Mouse (Mus musculus) frontal cortex, adult (tissue): ENCODE measurements around the gene Hpcal1.

ENCODE experiments used
- ATAC-seq: cut with Nextera tagmentation; 2 replicates; pipeline ENCODE4 v1.9.2; 2017; ENCODE audit warnings: mild to moderate bottlenecking, moderate library complexity, mixed read lengths; ENCODE audit not compliant: low TSS enrichment

Hpcal1 gene

GRCm38 (mm10) chr12:17686116-17686515 is 4.5 kb upstream of the Hpcal1 start:
- ATAC-seq: no peak

- no peak for ATAC-seq
Measured at GRCm38 (mm10) chr12:17688913-17689312, 1.7 kb upstream of the Hpcal1 start.

GRCm38 (mm10) chr12:17689931-17690563 is 609 bp upstream of the Hpcal1 start:
- ATAC-seq: peak; percentile 48

- ATAC-seq: no peak
Measured at GRCm38 (mm10) chr12:17691320-17691876, 742 bp downstream of the Hpcal1 start.

- no peak for ATAC-seq
Measured at GRCm38 (mm10) chr12:17691891-17692321, 1.2 kb downstream of the Hpcal1 start.

GRCm38 (mm10) chr12:17692356-17692755 is 1.7 kb downstream of the Hpcal1 start:
- no peak for ATAC-seq

- ATAC-seq: no peak
Measured at GRCm38 (mm10) chr12:17692953-17693352, 2.3 kb downstream of the Hpcal1 start.

- ATAC-seq: no peak
Measured at GRCm38 (mm10) chr12:17694589-17695115, 4.0 kb downstream of the Hpcal1 start.

GRCm38 (mm10) chr12:17696395-17696794 is 5.7 kb downstream of the Hpcal1 start:
- ATAC-seq: no peak

- ATAC-seq: no peak
Measured at GRCm38 (mm10) chr12:17698934-17699333, 8.3 kb downstream of the Hpcal1 start.

GRCm38 (mm10) chr12:17699480-17699879 is 8.8 kb downstream of the Hpcal1 start:
- no peak for ATAC-seq

GRCm38 (mm10) chr12:17701131-17701720 is 10.6 kb downstream of the Hpcal1 start:
- no peak for ATAC-seq

- no peak for ATAC-seq
Measured at GRCm38 (mm10) chr12:17701795-17702194, 11.1 kb downstream of the Hpcal1 start.

GRCm38 (mm10) chr12:17702257-17702943 is 11.7 kb downstream of the Hpcal1 start:
- no peak for ATAC-seq

GRCm38 (mm10) chr12:17702944-17703335 is 12.3 kb downstream of the Hpcal1 start:
- ATAC-seq: no peak

- no peak for ATAC-seq
Measured at GRCm38 (mm10) chr12:17703866-17704265, 13.2 kb downstream of the Hpcal1 start.

- no peak for ATAC-seq
Measured at GRCm38 (mm10) chr12:17707472-17707871, 16.8 kb downstream of the Hpcal1 start.

GRCm38 (mm10) chr12:17709451-17709850 is 18.8 kb downstream of the Hpcal1 start:
- no peak for ATAC-seq

- ATAC-seq: no peak
Measured at GRCm38 (mm10) chr12:17709926-17710746, 19.5 kb downstream of the Hpcal1 start.

- ATAC-seq: no peak
Measured at GRCm38 (mm10) chr12:17710747-17711092, 20.1 kb downstream of the Hpcal1 start.

- no peak for ATAC-seq
Measured at GRCm38 (mm10) chr12:17711731-17712388, 21.2 kb downstream of the Hpcal1 start.
